Mouse (Mus musculus) E14TG2a.4 (cell line): ENCODE measurements at regions not wholly inside any gene's neighbourhood (a gene's known extent, or its start where the extent isn't known, plus 50 kb on each side); places are given as distances from the start of the nearest gene placed in this dataset.

Experiments used
- CTCF ChIP-seq: conservative IDR thresholded peaks from 2 replicates; pipeline ENCODE4 v1.5.1; 2014; ENCODE audit warnings: low read length
- NANOG ChIP-seq: IDR thresholded peaks from 2 replicates; pipeline ENCODE4 v1.6.1; 2014; ENCODE audit warnings: borderline replicate concordance, low read length, mixed read lengths
- POU5F1 ChIP-seq: IDR thresholded peaks from 2 replicates; pipeline ENCODE4 v1.6.1; 2014; ENCODE audit warnings: low read length, borderline replicate concordance

- TF ChIP-seq CTCF (no peak), POU5F1 (no peak), NANOG (no peak)
These were observed 369.3 kb upstream of the Zeb2 start for GRCm38 (mm10) chr2:45486530-45486929.
